Mouse (Mus musculus) intestine, embryonic 14.5 days (tissue): ENCODE measurements at regions not wholly inside any gene's neighbourhood (a gene's known extent, or its start where the extent isn't known, plus 50 kb on each side); places are given as distances from the start of the nearest gene placed in this dataset.

Source experiments
- ATAC-seq: fragments of 200-750 bp; cut with Nextera tagmentation; replicated peaks from 2 replicates; pipeline ENCODE4 v1.8.0; 2017; ENCODE audit warnings: low read depth, moderate number of reproducible peaks, moderate TSS enrichment, moderate library complexity; ENCODE audit not compliant: low FRiP score, low TSS enrichment
- DNase-seq: peaks from one replicate; pipeline ENCODE4 v3.0.0-alpha.2; 2018; ENCODE audit warnings: low spot score
- H3K27ac ChIP-seq: fragments of 300-500 bp; sonication (generic); 2 replicates; pipeline ENCODE4 v1.5.1; 2014; ENCODE audit warnings: low read depth, mild to moderate bottlenecking, control low read depth
- H3K27me3 ChIP-seq: fragments of 300-500 bp; sonication (generic); replicated peaks from 2 replicates; pipeline ENCODE4 v1.6.1; 2014; ENCODE audit warnings: low read length, control low read depth; ENCODE audit not compliant: control insufficient read depth, insufficient read depth
- H3K36me3 ChIP-seq: fragments of 300-500 bp; sonication (generic); 2 replicates; pipeline ENCODE4 v1.6.1; 2014; ENCODE audit warnings: low read length, control low read depth; ENCODE audit not compliant: control insufficient read depth, insufficient read depth
- H3K4me1 ChIP-seq: fragments of 300-500 bp; sonication (generic); replicated peaks from 2 replicates; pipeline ENCODE4 v1.6.1; 2014; ENCODE audit warnings: low read length, control low read depth, mixed read lengths; ENCODE audit not compliant: control insufficient read depth, insufficient read depth
- H3K4me2 ChIP-seq: fragments of 300-500 bp; sonication (generic); 2 replicates; pipeline ENCODE4 v1.6.1; 2014; ENCODE audit warnings: low read length
- H3K4me3 ChIP-seq: fragments of 300-500 bp; sonication (generic); 2 replicates; pipeline ENCODE4 v1.5.1; 2014; ENCODE audit warnings: low read depth, low read length, control low read depth, mixed read lengths
- H3K9ac ChIP-seq: fragments of 300-500 bp; sonication (generic); 2 replicates; pipeline ENCODE4 v1.6.1; 2014; ENCODE audit warnings: mild to moderate bottlenecking, low read length
- H3K9me3 ChIP-seq: fragments of 300-500 bp; sonication (generic); 2 replicates; pipeline ENCODE4 v1.6.1; 2016; ENCODE audit warnings: low read length, control low read depth; ENCODE audit not compliant: control insufficient read depth
- WGBS: fragments of 180-500 bp; shearing (Covaris S2); extraction: QIAGEN DNeasy Blood & Tissue Kit; methylation state at CpG from one replicate; pipeline ENCODE4 v1.1.7; 2014; 5-methylcytosine and 5-hydroxymethylcytosine counted together

DNA sequence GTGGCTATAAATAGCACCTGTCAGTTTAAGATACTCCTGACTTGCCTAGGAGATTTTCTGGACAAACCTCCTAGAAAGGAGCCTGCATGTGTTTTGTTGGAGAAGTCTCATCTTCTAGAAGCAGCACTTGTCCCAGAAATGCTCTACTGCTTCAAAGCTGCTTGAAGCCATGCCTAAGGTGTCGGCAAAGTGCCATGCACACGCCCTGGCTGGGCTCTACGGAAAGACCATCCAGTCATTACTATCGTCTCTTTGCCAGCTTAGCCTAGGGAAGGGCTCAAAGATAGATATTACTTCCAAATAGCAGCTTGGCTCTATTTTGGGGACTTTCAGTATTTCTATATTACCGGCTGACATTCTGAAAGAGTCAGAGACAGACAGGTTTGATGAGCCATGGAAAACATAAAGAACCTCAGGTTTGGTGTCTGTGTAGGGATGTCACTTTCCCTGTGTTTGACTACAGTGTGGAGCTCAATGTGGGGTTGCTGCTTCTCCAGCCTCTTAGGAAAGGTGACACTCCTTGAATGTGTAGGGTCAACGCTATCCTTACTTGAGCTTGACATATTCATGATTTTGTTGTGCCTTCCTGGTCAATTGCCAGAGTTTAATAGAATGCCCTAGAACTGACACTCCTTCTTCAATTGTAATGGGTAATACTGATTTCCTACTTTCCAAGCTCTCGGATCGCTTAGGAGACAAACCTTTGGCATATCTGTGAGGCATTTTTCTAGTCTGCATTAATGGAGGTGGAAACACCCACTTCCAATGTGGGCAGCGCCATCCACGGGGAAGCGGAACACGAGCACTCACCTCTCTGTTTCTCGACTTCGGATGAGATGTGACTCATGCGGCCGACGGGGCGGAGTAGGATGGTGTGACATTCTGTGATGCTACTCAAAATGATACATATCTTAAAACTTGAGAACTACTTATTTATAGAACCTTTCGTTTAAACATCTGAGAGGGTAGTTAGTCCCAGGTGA lies 251.3 kb downstream of the Enc1 start:
- no peak overlapping the region for H3K9ac ChIP-seq
- no peaks in the 10 kb centered on the region for H3K36me3 ChIP-seq
- H3K4me1 ChIP-seq: peaks cover 27% of the 10 kb centered on the region
- H3K27ac ChIP-seq: no peak overlapping the region
- WGBS: 94% methylated on average over 19 of the region's 19 CpGs
- H3K4me2 ChIP-seq: no peak overlapping the region
- H3K4me3 ChIP-seq: no peak overlapping the region
- no peak for DNase-seq
- H3K27me3 ChIP-seq: no peaks in the 10 kb centered on the region
- no peaks in the 10 kb centered on the region for H3K9me3 ChIP-seq
- ATAC-seq: no peak

- H3K9ac ChIP-seq: no peak overlapping the region
- H3K4me3 ChIP-seq: no peak overlapping the region
- no peaks in the 10 kb centered on the region for H3K27me3 ChIP-seq
- H3K4me2 ChIP-seq: no peak overlapping the region
- peaks cover 27% of the 10 kb centered on the region for H3K4me1 ChIP-seq
- WGBS: 63% methylated on average over 7 of the region's 7 CpGs
- no peak for ATAC-seq
- no peak for DNase-seq
- no peaks in the 10 kb centered on the region for H3K36me3 ChIP-seq
- no peaks in the 10 kb centered on the region for H3K9me3 ChIP-seq
- no peak overlapping the region for H3K27ac ChIP-seq
Observed at GRCm38 (mm10) chr13:97490131-97490530, 249.2 kb downstream of the Enc1 start.

- 61% methylated on average over 4 of the region's 4 CpGs for WGBS
- Histone ChIP-seq H3K4me2 (no peak overlapping the region), H3K4me3 (no peak overlapping the region), H3K9me3 (no peaks in the 10 kb centered on the region), H3K27me3 (no peaks in the 10 kb centered on the region), H3K27ac (no peak overlapping the region), H3K4me1 (peaks cover 27% of the 10 kb centered on the region), H3K9ac (no peak overlapping the region), H3K36me3 (no peaks in the 10 kb centered on the region)
- DNase-seq: no peak
- no peak for ATAC-seq
Observed at GRCm38 (mm10) chr13:97489721-97490120, 248.8 kb downstream of the Enc1 start.

DNA sequence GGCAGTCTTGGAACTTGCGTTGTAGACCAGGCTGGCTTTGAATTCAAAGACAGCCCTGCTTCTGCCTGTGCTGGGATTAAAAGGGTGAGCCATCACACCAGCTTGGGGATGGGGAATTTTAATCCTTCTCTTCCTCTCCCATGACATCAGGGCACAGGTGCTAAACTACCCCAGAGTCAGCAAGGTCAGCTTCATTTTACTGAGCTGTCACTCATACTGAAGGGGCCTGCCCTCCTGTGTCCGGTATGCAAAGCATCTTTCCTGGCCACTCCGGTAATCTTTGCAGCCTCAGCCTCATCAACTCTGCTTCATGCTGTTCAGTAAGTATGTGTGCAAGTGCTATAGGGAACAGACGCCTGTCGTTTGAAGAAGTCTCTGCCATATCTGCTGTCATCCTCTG lies 248.1 kb downstream of the Enc1 start:
- DNase-seq (no peak), ATAC-seq (no peak)
- Histone ChIP-seq H3K27me3 (no peaks in the 10 kb centered on the region), H3K9ac (no peak overlapping the region), H3K4me2 (no peak overlapping the region), H3K4me3 (no peak overlapping the region), H3K27ac (no peak overlapping the region), H3K36me3 (no peaks in the 10 kb centered on the region), H3K9me3 (no peaks in the 10 kb centered on the region), H3K4me1 (peaks cover 27% of the 10 kb centered on the region)
- 52% methylated on average over 5 of the region's 5 CpGs for WGBS

DNA sequence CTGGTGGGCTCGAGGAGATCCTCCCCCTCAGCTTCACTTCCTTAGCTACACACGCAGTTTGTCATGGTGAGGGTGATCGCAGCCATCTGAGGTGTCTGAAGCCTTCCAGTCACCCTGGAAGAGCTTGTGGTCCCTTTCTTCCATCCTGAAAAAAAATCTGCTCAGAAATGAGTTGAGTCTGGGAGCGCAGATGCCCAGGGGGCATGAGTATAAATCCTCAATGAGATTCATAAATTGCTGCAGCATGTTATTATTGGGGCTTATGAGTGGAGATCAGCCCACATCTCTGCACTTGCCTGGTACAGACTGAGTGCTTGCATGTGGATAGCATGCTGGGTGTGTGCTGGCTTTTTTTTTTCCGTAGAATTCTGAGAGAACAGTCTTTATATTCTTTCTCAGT lies 247.6 kb downstream of the Enc1 start:
- Histone ChIP-seq H3K9ac (no peak overlapping the region), H3K27me3 (no peaks in the 10 kb centered on the region), H3K4me2 (0 out of 2 replicates have a peak overlapping the region, but pooled peaks have one; percentile 5), H3K9me3 (no peaks in the 10 kb centered on the region), H3K36me3 (no peaks in the 10 kb centered on the region), H3K27ac (no peak overlapping the region), H3K4me1 (peaks cover 23% of the 10 kb centered on the region), H3K4me3 (no peak overlapping the region)
- no peak for ATAC-seq
- DNase-seq: no peak
- WGBS: 50% methylated on average over 5 of the region's 5 CpGs

- H3K4me3 ChIP-seq: no peak overlapping the region
- 45% methylated on average over 9 of the region's 9 CpGs for WGBS
- no peaks in the 10 kb centered on the region for H3K27me3 ChIP-seq
- peaks cover 21% of the 10 kb centered on the region for H3K4me1 ChIP-seq
- no peak overlapping the region for H3K27ac ChIP-seq
- H3K9me3 ChIP-seq: no peaks in the 10 kb centered on the region
- H3K4me2 ChIP-seq: 0 out of 2 replicates have a peak overlapping the region, but pooled peaks have one; percentile 5
- no peaks in the 10 kb centered on the region for H3K36me3 ChIP-seq
- ATAC-seq (no peak), DNase-seq (no peak)
- no peak overlapping the region for H3K9ac ChIP-seq
Observed at GRCm38 (mm10) chr13:97487746-97488473, 247.0 kb downstream of the Enc1 start.

DNA sequence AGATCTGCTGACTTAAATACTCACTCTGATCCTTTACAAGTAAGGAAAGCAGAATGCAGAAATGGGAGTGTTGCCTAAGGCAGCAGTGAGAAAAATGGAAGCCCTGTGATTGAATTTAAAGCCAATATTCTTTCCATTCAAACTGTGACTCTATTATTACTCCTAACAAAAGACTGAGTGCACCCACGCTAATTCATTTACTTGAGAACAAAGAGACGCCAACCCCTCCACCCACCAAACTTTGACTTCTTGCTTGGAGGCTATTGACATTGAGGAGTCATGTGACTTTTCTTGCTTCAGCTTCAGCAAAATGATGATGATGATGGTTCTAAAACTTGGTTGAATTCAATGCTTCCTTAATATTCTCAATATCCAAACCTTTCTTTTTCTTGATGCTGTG lies 245.6 kb downstream of the Enc1 start:
- WGBS: 92% methylated on average over 2 of the region's 2 CpGs
- ATAC-seq: no peak

GRCm38 (mm10) chr13:97485886-97486285 lies 245.0 kb downstream of the Enc1 start:
- ATAC-seq (no peak), DNase-seq (no peak)
- H3K4me2 ChIP-seq: no peak overlapping the region
- no peak overlapping the region for H3K27ac ChIP-seq
- H3K27me3 ChIP-seq: no peaks in the 10 kb centered on the region
- H3K4me3 ChIP-seq: no peak overlapping the region
- 76% methylated on average over 5 of the region's 5 CpGs for WGBS
- H3K36me3 ChIP-seq: no peaks in the 10 kb centered on the region
- no peaks in the 10 kb centered on the region for H3K9me3 ChIP-seq
- peaks cover 16% of the 10 kb centered on the region for H3K4me1 ChIP-seq
- no peak overlapping the region for H3K9ac ChIP-seq

More for the DNA sequence above, 245.6 kb downstream of the Enc1 start:
- H3K9me3 ChIP-seq: no peaks in the 10 kb centered on the region
- H3K4me3 ChIP-seq: no peak overlapping the region
- H3K27me3 ChIP-seq: no peaks in the 10 kb centered on the region
- no peak overlapping the region for H3K9ac ChIP-seq
- no peaks in the 10 kb centered on the region for H3K36me3 ChIP-seq
- no peak overlapping the region for H3K27ac ChIP-seq
- peaks cover 19% of the 10 kb centered on the region for H3K4me1 ChIP-seq
- H3K4me2 ChIP-seq: no peak overlapping the region
- no peak for DNase-seq
